Mouse (Mus musculus) intestine, embryonic 15.5 days (tissue): ENCODE results near the gene Ccdc148. TPM values are rescaled to one million over a fixed set of nuclear protein-coding genes. Genes with fewer than 3 reads are reported as not detected.

Experiments used
- ATAC-seq: fragments of 200-750 bp; cut with Nextera tagmentation; 2 replicates; pipeline ENCODE4 v1.8.0; 2017; ENCODE audit warnings: moderate TSS enrichment, moderate library complexity
- H3K27ac ChIP-seq: fragments of 300-500 bp; sonication (generic); 2 replicates; pipeline ENCODE4 v1.5.1; 2015; ENCODE audit warnings: mild to moderate bottlenecking, inconsistent platforms
- H3K27me3 ChIP-seq: fragments of 300-500 bp; sonication (generic); replicated peaks from 2 replicates; pipeline ENCODE4 v1.6.1; 2015; ENCODE audit warnings: inconsistent platforms
- H3K36me3 ChIP-seq: fragments of 300-500 bp; sonication (generic); 2 replicates; pipeline ENCODE4 v1.6.1; 2015; ENCODE audit warnings: inconsistent platforms
- H3K4me1 ChIP-seq: fragments of 300-500 bp; sonication (generic); replicated peaks from 2 replicates; pipeline ENCODE4 v1.6.1; 2015; ENCODE audit warnings: inconsistent platforms
- H3K4me2 ChIP-seq: fragments of 300-500 bp; sonication (generic); replicated peaks from 2 replicates; pipeline ENCODE4 v1.6.1; 2015; ENCODE audit warnings: mild to moderate bottlenecking, inconsistent platforms
- H3K4me3 ChIP-seq: fragments of 300-500 bp; sonication (generic); replicated peaks from 2 replicates; pipeline ENCODE4 v1.5.1; 2015; ENCODE audit warnings: inconsistent platforms
- H3K9ac ChIP-seq: fragments of 300-500 bp; sonication (generic); 2 replicates; pipeline ENCODE4 v1.6.1; 2015; ENCODE audit warnings: inconsistent platforms
- H3K9me3 ChIP-seq: fragments of 300-500 bp; sonication (generic); 2 replicates; pipeline ENCODE4 v1.6.1; 2016; ENCODE audit warnings: inconsistent platforms
- WGBS: fragments of 180-500 bp; shearing (Covaris S2); methylation state at CpG from one replicate; pipeline ENCODE4 v1.1.7; 2015; 5-methylcytosine and 5-hydroxymethylcytosine counted together
- polyA plus RNA-seq: library from polyadenylated mRNA; unstranded; fragments of >200 nt; fragmentation: Nextera tagmentation; extraction: Ambion mirVana; gene quantifications from 2 replicates; pipeline ENCODE4 v1.2.1, GENCODE M21; 2015

Ccdc148 gene
- polyA plus RNA-seq, 1 experiment from 2014 or later, result 0.88 TPM

GRCm38 (mm10) chr2:59191466-59191865 lies 31.0 kb upstream of the Ccdc148 start:
- Histone ChIP-seq H3K9me3 (no peaks in the 10 kb centered on the region), H3K4me3 (no peak overlapping the region), H3K4me1 (0 out of 2 replicates have a peak, but pooled peaks cover 4% of the 10 kb centered on the region), H3K27ac (no peak overlapping the region), H3K9ac (no peak overlapping the region), H3K4me2 (no peak overlapping the region), H3K36me3 (no peaks in the 10 kb centered on the region), H3K27me3 (no peaks in the 10 kb centered on the region)
- WGBS, result 62% methylated on average over 8 of the region's 8 CpGs
- ATAC-seq, result no peak

- Histone ChIP-seq H3K9me3 (no peaks in the 10 kb centered on the region), H3K4me3 (no peak overlapping the region), H3K9ac (no peak overlapping the region), H3K4me1 (0 out of 2 replicates have a peak, but pooled peaks cover 4% of the 10 kb centered on the region), H3K27ac (no peak overlapping the region), H3K36me3 (no peaks in the 10 kb centered on the region), H3K27me3 (no peaks in the 10 kb centered on the region), H3K4me2 (no peak overlapping the region)
- 89% methylated on average over 10 of the region's 10 CpGs for WGBS
- no peak for ATAC-seq
Measured at GRCm38 (mm10) chr2:59190186-59190585, 29.7 kb upstream of the Ccdc148 start.

- no peak for ATAC-seq
- WGBS, result 84% methylated on average over 5 of the region's 5 CpGs
- H3K27ac ChIP-seq, result no peak overlapping the region
Measured at GRCm38 (mm10) chr2:59189661-59190185, 29.2 kb upstream of the Ccdc148 start.

GRCm38 (mm10) chr2:59188306-59188705 lies 27.8 kb upstream of the Ccdc148 start:
- H3K4me1 ChIP-seq, result 0 out of 2 replicates have a peak, but pooled peaks cover 2% of the 10 kb centered on the region
- H3K9ac ChIP-seq, result no peak overlapping the region
- H3K36me3 ChIP-seq, result no peaks in the 10 kb centered on the region
- ATAC-seq, result no peak
- H3K27me3 ChIP-seq, result no peaks in the 10 kb centered on the region
- H3K4me3 ChIP-seq, result no peak overlapping the region
- H3K4me2 ChIP-seq, result no peak overlapping the region
- 92% methylated on average over 8 of the region's 8 CpGs for WGBS
- H3K9me3 ChIP-seq, result no peaks in the 10 kb centered on the region
- H3K27ac ChIP-seq, result no peak overlapping the region

More at GRCm38 (mm10) chr2:59189661-59190185, 29.2 kb upstream of the Ccdc148 start:
- no peaks in the 10 kb centered on the region for H3K9me3 ChIP-seq
- no peak overlapping the region for H3K4me2 ChIP-seq
- H3K4me3 ChIP-seq, result no peak overlapping the region
- no peak overlapping the region for H3K9ac ChIP-seq
- H3K36me3 ChIP-seq, result no peaks in the 10 kb centered on the region
- H3K4me1 ChIP-seq, result 0 out of 2 replicates have a peak, but pooled peaks cover 4% of the 10 kb centered on the region
- no peaks in the 10 kb centered on the region for H3K27me3 ChIP-seq

- no peaks in the 10 kb centered on the region for H3K36me3 ChIP-seq
- H3K9ac ChIP-seq, result no peak overlapping the region
- no peak overlapping the region for H3K27ac ChIP-seq
- H3K27me3 ChIP-seq, result no peaks in the 10 kb centered on the region
- H3K9me3 ChIP-seq, result no peaks in the 10 kb centered on the region
- H3K4me3 ChIP-seq, result no peak overlapping the region
- WGBS, result 96% methylated on average over 6 of the region's 6 CpGs
- H3K4me1 ChIP-seq, result no peaks in the 10 kb centered on the region
- ATAC-seq, result no peak
- H3K4me2 ChIP-seq, result no peak overlapping the region
Measured at GRCm38 (mm10) chr2:59186966-59187365, 26.5 kb upstream of the Ccdc148 start.

GRCm38 (mm10) chr2:59186122-59186521 lies 25.6 kb upstream of the Ccdc148 start:
- no peaks in the 10 kb centered on the region for H3K27me3 ChIP-seq
- no peaks in the 10 kb centered on the region for H3K36me3 ChIP-seq
- H3K4me3 ChIP-seq, result no peak overlapping the region
- no peak overlapping the region for H3K27ac ChIP-seq
- H3K9ac ChIP-seq, result no peak overlapping the region
- H3K9me3 ChIP-seq, result no peaks in the 10 kb centered on the region
- H3K4me2 ChIP-seq, result no peak overlapping the region
- 91% methylated on average over 8 of the region's 8 CpGs for WGBS
- no peak for ATAC-seq
- H3K4me1 ChIP-seq, result no peaks in the 10 kb centered on the region

- H3K4me3 ChIP-seq, result no peak overlapping the region
- no peaks in the 10 kb centered on the region for H3K36me3 ChIP-seq
- WGBS, result 87% methylated on average over 11 of the region's 11 CpGs
- no peak overlapping the region for H3K9ac ChIP-seq
- H3K4me2 ChIP-seq, result no peak overlapping the region
- H3K27me3 ChIP-seq, result no peaks in the 10 kb centered on the region
- H3K4me1 ChIP-seq, result peaks cover 4% of the 10 kb centered on the region
- H3K27ac ChIP-seq, result no peak overlapping the region
- ATAC-seq, result no peak
- H3K9me3 ChIP-seq, result no peaks in the 10 kb centered on the region
Measured at GRCm38 (mm10) chr2:59184107-59185064, 23.9 kb upstream of the Ccdc148 start.

GRCm38 (mm10) chr2:59183541-59183940 lies 23.1 kb upstream of the Ccdc148 start:
- H3K27me3 ChIP-seq, result no peaks in the 10 kb centered on the region
- no peak; the same call in 1 of the 2 replicates for ATAC-seq
- no peak overlapping the region for H3K9ac ChIP-seq
- H3K27ac ChIP-seq, result no peak overlapping the region
- H3K4me1 ChIP-seq, result peaks cover 8% of the 10 kb centered on the region
- no peak overlapping the region for H3K4me2 ChIP-seq
- no peaks in the 10 kb centered on the region for H3K36me3 ChIP-seq
- no peaks in the 10 kb centered on the region for H3K9me3 ChIP-seq
- no peak overlapping the region for H3K4me3 ChIP-seq
- WGBS, result 75% methylated on average over 4 of the region's 4 CpGs

GRCm38 (mm10) chr2:59181321-59182113 lies 21.0 kb upstream of the Ccdc148 start:
- WGBS, result 82% methylated on average over 15 of the region's 15 CpGs
- no peaks in the 10 kb centered on the region for H3K9me3 ChIP-seq
- H3K36me3 ChIP-seq, result no peaks in the 10 kb centered on the region
- H3K4me1 ChIP-seq, result peaks cover 11% of the 10 kb centered on the region
- H3K4me2 ChIP-seq, result no peak overlapping the region
- no peak overlapping the region for H3K9ac ChIP-seq
- H3K27me3 ChIP-seq, result no peaks in the 10 kb centered on the region
- H3K27ac ChIP-seq, result no peak overlapping the region
- no peak for ATAC-seq
- H3K4me3 ChIP-seq, result no peak overlapping the region

- Histone ChIP-seq H3K27ac (0 out of 2 replicates have a peak overlapping the region, but pooled peaks have one; percentile 6), H3K36me3 (no peaks in the 10 kb centered on the region), H3K27me3 (no peaks in the 10 kb centered on the region), H3K4me1 (peaks cover 15% of the 10 kb centered on the region), H3K4me3 (no peak overlapping the region), H3K9ac (no peak overlapping the region), H3K9me3 (no peaks in the 10 kb centered on the region), H3K4me2 (no peak overlapping the region)
- no peak for ATAC-seq
- 38% methylated on average over 5 of the region's 5 CpGs for WGBS
Measured at GRCm38 (mm10) chr2:59179487-59179886, 19.0 kb upstream of the Ccdc148 start.

GRCm38 (mm10) chr2:59178960-59179359 lies 18.5 kb upstream of the Ccdc148 start:
- Histone ChIP-seq H3K27me3 (no peaks in the 10 kb centered on the region), H3K27ac (no peak overlapping the region), H3K4me1 (peaks cover 17% of the 10 kb centered on the region), H3K36me3 (no peaks in the 10 kb centered on the region), H3K9ac (no peak overlapping the region), H3K9me3 (no peaks in the 10 kb centered on the region), H3K4me3 (no peak overlapping the region), H3K4me2 (no peak overlapping the region)
- WGBS, result 22% methylated on average over 4 of the region's 4 CpGs
- ATAC-seq, result peak; percentile 55

GRCm38 (mm10) chr2:59178191-59178590 lies 17.7 kb upstream of the Ccdc148 start:
- Histone ChIP-seq H3K4me1 (peaks cover 21% of the 10 kb centered on the region), H3K4me2 (no peak overlapping the region), H3K36me3 (no peaks in the 10 kb centered on the region), H3K9me3 (no peaks in the 10 kb centered on the region), H3K4me3 (no peak overlapping the region), H3K27me3 (no peaks in the 10 kb centered on the region), H3K9ac (no peak overlapping the region), H3K27ac (no peak overlapping the region)
- ATAC-seq, result no peak
- WGBS, result 85% methylated on average over 8 of the region's 8 CpGs
